Mouse (Mus musculus): ENCODE data around the gene Slc7a8. TPM values are rescaled to one million over a fixed set of nuclear protein-coding genes. Genes with fewer than 3 reads are reported as not detected.

The Slc7a8 gene
- total RNA-seq (2022), result 10 to 100 TPM; 11.3 to 17.4 (median 12.2) TPM

- peak; percentile 43 to 49 for DNase-seq (ENCODE audit: low spot score in 2 of 2)
Measured at GRCm38 (mm10) chr14:54781610-54782365, at the start of gene Slc7a8. TSS of gene Slc7a8 (minus strand) at chr14:54781946.

DNA sequence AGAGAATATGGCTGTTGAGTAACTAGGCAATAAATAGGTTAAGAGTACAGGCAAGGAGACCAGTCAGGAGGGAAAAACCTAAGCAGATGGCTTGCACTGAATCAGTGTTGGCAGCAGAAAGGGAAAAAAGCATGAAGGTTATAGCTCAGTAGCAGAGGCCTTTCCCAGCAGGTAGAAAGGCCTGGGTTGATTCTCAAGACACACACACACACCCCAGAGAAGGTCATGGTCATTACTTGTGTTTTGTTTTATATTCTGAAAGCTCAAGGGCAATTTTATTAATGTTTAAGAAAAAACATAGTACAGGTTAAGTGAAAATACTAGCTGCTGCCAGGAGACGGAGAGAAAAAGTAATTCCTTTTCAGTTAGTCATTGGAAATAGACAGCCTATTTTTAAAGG is 42.0 kb upstream of the Slc7a8 start:
- DNase-seq (ENCODE audit: low spot score in 2 of 2), result no peak

- no peak for DNase-seq (ENCODE audit: low spot score in 2 of 2)
Measured at GRCm38 (mm10) chr14:54822301-54822700, 40.6 kb upstream of the Slc7a8 start.

DNA sequence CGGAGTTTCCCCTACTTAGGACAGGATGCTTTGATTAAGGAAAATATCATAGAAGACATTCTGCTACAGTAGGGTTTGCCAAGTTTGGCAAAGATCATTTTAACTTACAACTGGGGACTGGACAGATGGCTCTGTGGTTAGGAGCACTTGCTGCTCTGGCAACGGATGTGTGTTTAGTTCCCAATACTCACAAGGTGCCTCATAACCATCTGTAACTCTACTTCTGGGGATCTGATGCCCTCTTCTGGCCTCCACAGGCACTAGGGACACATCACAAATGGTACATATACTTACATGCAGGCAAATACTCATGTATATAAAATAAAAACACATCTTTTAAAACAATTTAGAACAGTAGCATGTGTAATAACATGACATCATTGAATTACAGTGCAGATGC is 36.0 kb upstream of the Slc7a8 start:
- no peak for DNase-seq (ENCODE audit: low spot score in 2 of 2)

DNA sequence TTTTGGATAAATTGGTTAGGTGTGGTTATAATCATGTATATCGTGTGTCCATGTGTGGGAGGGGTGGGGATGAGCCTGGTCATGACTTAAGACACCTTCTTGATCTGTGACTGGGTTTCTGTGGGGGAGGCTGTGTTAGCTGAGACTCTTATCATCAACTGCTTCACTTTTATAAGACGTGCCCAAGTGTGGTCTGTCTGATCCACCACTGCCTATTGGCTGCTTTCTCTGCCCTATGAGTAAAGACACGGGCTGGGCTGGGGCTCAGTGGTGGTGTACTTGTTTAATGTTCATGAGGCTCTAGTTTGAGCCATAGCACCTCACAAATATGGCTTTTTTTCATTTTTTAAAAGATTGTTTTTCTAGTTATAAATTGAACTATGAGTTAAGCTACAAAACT is 34.0 kb upstream of the Slc7a8 start:
- no peak for DNase-seq (ENCODE audit: low spot score in 2 of 2)

GRCm38 (mm10) chr14:54813991-54814390 is 32.2 kb upstream of the Slc7a8 start, which contains the start of gene Rnf212b:
TSS of gene Rnf212b (plus strand) at chr14:54814141.
- no peak for DNase-seq (ENCODE audit: low spot score in 2 of 2)

- no peak for DNase-seq (ENCODE audit: low spot score in 2 of 2)
Measured at GRCm38 (mm10) chr14:54809668-54810033, 27.9 kb upstream of the Slc7a8 start.

DNA sequence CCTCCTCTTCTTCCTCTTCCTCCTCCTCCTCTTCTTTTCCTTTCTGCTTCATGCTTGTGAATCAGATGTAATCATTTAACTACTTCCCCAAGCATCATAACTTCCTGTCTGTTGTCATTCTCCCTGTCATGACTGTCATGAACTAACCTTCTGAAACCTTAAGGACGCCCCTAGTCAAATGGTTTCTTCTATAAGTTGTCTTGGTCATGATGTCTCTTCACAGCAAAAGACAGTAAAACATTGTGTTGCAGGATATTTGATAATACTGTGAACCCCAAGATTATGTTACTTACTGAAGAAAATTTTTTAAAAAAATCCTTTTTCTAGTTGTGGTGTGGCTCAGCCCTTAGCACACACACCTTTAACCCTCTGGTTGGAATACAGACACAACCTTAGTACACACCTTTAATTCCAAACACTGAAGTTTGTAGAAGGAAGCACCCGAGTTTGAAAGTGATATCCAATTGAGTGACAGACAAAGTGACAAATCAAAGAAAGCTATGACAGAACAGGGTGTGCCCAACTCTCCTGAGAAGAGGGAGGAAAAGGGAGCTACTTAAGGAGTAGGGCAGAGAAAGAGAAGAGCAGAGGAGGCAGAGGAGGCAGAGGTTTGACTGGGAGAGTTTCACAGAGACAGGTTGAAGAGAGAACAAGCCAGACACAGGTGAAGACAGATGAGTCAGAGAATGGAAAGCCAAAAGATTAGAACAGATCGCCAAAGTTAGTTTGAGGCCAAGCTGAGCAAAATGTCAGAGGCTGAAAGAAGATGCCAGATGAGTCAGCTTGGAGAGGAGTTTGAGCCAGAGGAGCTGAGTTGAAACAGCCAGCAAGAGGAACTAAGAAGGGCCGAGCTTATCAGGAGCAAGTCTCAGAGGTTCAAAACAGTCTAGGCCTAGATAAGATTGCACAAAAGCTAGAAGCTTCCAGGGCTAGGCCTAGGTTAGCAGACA is 27.2 kb upstream of the Slc7a8 start:
- DNase-seq (ENCODE audit: low spot score in 2 of 2), result no peak

DNA sequence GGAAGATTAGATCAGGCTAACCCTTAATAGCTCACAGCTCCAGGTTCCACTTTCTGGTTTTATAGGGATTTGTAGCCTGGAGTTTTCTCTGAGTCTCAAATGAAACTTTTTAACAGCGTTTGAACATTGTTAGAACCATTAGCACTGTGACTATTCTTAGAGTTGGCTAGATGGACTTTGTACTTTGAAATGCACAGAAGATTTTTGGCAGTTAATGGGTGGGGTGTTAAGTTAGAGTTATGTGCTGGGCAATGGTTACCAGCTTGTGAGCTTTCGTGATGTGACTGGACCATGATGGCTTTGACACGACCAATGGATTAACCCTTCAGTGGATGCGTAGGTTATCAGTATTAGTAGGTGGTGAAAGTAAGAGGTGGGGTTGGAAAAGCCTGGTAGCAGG is 24.4 kb upstream of the Slc7a8 start:
- DNase-seq (ENCODE audit: low spot score in 2 of 2), result no peak

- DNase-seq (ENCODE audit: low spot score in 2 of 2), result no peak
Measured at GRCm38 (mm10) chr14:54802428-54802827, 20.7 kb upstream of the Slc7a8 start.

GRCm38 (mm10) chr14:54799686-54800085 is 17.9 kb upstream of the Slc7a8 start:
- DNase-seq (ENCODE audit: low spot score in 2 of 2), result no peak

GRCm38 (mm10) chr14:54796760-54797159 is 15.0 kb upstream of the Slc7a8 start:
- no peak for DNase-seq (ENCODE audit: low spot score in 2 of 2)

DNA sequence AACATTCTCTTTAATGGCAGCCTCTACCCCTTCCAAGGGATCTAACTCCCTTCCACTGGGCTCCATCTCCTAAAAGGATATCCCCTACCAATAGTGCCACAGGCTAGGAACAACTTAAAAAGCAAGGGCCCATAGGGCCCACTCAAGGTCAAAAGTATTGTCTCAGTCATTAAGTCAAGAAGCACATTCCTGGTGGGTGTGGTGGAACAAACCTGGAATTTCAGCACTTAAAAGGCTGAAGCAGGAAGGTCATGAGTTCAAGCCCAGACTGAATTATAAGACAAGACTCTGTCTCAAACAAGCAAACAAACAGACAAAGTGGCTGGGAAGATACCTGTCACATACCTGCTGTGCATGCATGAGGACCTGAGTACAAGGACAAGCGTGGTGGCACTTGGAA is 14.2 kb upstream of the Slc7a8 start:
- DNase-seq (ENCODE audit: low spot score in 2 of 2), result no peak

- DNase-seq (ENCODE audit: low spot score in 2 of 2), result no peak
Measured at GRCm38 (mm10) chr14:54793894-54794830, 12.4 kb upstream of the Slc7a8 start.

- no peak for DNase-seq (ENCODE audit: low spot score in 2 of 2)
Measured at GRCm38 (mm10) chr14:54793351-54793750, 11.6 kb upstream of the Slc7a8 start.

- no peak for DNase-seq (ENCODE audit: low spot score in 2 of 2)
Measured at GRCm38 (mm10) chr14:54792166-54792565, 10.4 kb upstream of the Slc7a8 start.

DNA sequence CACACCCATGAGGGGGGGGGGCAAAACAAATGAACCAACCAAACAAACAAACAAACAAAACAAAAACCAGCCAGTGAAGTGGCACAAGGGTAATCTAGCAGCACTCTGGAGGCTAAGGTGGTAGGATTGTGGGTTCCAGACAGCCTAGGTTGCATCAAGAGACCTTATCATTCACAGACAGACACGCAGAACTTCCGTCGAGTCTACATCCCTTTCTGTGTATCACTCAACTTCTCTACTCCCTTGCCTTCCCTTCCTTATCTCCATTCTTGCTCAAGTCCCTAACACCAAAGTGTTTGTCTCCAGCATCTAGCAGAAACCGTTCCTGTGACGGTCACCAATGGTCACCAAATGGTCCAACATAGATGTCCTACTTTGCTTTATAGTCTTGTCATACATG is 6.5 kb upstream of the Slc7a8 start:
- DNase-seq (ENCODE audit: low spot score in 2 of 2), result no peak

DNA sequence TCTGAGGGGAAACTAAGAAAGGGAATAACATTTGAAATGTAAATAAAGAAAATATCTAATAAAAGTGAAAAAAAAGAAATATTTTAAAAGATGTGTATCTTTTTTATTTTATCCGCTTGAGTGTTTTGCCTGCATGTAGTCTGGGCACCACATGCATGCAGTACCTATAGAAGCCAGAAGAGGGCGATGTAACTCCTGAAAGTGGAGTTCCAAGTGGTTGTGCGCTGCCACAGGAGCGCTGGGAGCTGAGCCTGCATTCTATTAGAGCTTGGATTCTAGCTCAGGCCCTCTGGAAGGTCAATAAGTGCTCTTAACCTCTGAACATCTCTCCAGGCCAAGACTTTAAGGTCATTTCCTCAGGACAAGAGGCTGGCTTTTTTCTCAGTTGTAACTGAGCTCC is 5.5 kb upstream of the Slc7a8 start:
- DNase-seq (ENCODE audit: low spot score in 2 of 2), result no peak

DNA sequence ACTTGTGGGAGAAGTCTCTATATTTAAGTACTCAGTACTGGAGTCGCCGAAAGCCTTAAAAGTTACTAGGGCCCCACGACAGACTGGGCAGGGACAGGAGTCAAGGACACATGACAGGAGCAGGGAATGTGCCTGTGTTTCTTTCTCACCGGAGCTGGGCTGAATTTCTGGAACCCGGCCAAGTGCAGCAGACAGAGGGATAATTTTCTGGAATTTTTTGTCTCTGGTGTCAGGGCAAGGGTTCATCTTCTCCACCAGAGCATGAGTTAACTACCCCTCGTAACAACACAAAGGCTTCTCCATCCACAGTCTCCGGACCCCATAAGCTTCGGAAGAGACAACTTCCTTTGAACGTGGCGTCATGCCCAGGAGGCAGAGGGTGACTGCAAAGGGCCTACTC is 4.7 kb upstream of the Slc7a8 start:
- no peak for DNase-seq (ENCODE audit: low spot score in 2 of 2)

- DNase-seq (ENCODE audit: low spot score in 2 of 2), result peak; percentile 63 to 67
Measured at GRCm38 (mm10) chr14:54785898-54786297, 4.2 kb upstream of the Slc7a8 start.

DNA sequence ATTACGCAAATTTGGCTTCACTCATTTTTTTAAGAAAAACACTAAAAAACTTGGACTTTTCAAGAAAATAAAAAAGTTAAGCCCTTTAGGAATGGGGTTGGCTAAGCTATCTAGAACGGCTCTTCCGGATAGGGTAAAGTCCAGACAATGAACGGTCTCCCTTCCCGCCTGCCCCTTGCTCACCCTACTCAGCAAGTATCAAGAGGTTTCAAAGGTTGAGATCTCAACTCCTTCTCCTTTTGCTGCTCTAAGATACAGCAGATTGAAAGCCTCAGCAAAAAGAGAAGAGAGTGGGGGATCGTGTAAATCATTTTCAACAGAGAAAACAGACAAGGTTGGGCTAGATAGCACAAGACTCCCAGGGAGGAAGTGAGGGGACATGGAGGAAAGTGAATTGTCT is 1.2 kb upstream of the Slc7a8 start:
- DNase-seq (ENCODE audit: low spot score in 2 of 2), result no peak
